Mouse (Mus musculus): ENCODE data around the gene Atad3a.
"Not testable (repeated sequence)": the region's sequence is repeated elsewhere in the genome, so short reads cannot be mapped to it uniquely, and the experiment has no call there.

The Atad3a gene

GRCm38 (mm10) chr4:155760613-155761355, at the start of gene Atad3a:
Atad3a (minus strand) TSS chr4:155761093.
- peak; percentile 85 for DNase-seq (ENCODE audit: low spot score)

- no peak for DNase-seq (ENCODE audit: low spot score)
Observed at GRCm38 (mm10) chr4:155807841-155808240, 46.9 kb upstream of the Atad3a start.

GRCm38 (mm10) chr4:155803340-155804041, 42.6 kb upstream of the Atad3a start:
- peak; percentile 85 for DNase-seq (ENCODE audit: low spot score)

GRCm38 (mm10) chr4:155802741-155803339, 41.9 kb upstream of the Atad3a start, which contains the start of gene Mrpl20:
Mrpl20 (plus strand) TSS chr4:155802878.
- no peak for DNase-seq (ENCODE audit: low spot score)

GRCm38 (mm10) chr4:155802075-155802474, 41.2 kb upstream of the Atad3a start:
- DNase-seq (ENCODE audit: low spot score), result no peak

GRCm38 (mm10) chr4:155793730-155794129, 32.8 kb upstream of the Atad3a start:
- no peak for DNase-seq (ENCODE audit: low spot score)

- DNase-seq (ENCODE audit: low spot score), result no peak
Observed at GRCm38 (mm10) chr4:155791240-155791933, 30.5 kb upstream of the Atad3a start.

GRCm38 (mm10) chr4:155790650-155791161, 29.8 kb upstream of the Atad3a start:
- DNase-seq (ENCODE audit: low spot score), result no peak

- DNase-seq (ENCODE audit: low spot score), result no peak
Observed at GRCm38 (mm10) chr4:155790021-155790489, 29.2 kb upstream of the Atad3a start, which contains the start of gene Ankrd65. Ankrd65 (plus strand) TSS chr4:155790439.

- DNase-seq (ENCODE audit: low spot score), result not testable (repeated sequence)
Observed at GRCm38 (mm10) chr4:155788833-155789232, 27.9 kb upstream of the Atad3a start.

- no peak for DNase-seq (ENCODE audit: low spot score)
Observed at GRCm38 (mm10) chr4:155788300-155788699, 27.4 kb upstream of the Atad3a start.

GRCm38 (mm10) chr4:155785819-155786218, 24.9 kb upstream of the Atad3a start, which contains the start of gene Tmem88b:
Tmem88b (minus strand) TSS chr4:155785874.
- DNase-seq (ENCODE audit: low spot score), result no peak

GRCm38 (mm10) chr4:155785246-155785645, 24.4 kb upstream of the Atad3a start:
- DNase-seq (ENCODE audit: low spot score), result no peak

GRCm38 (mm10) chr4:155784081-155784701, 23.3 kb upstream of the Atad3a start:
- no peak for DNase-seq (ENCODE audit: low spot score)

GRCm38 (mm10) chr4:155783486-155784080, 22.7 kb upstream of the Atad3a start:
- DNase-seq (ENCODE audit: low spot score), result no peak

GRCm38 (mm10) chr4:155780895-155781294, 20.0 kb upstream of the Atad3a start:
- DNase-seq (ENCODE audit: low spot score), result no peak

GRCm38 (mm10) chr4:155779498-155779897, 18.6 kb upstream of the Atad3a start:
- no peak for DNase-seq (ENCODE audit: low spot score)

GRCm38 (mm10) chr4:155777816-155778215, 16.9 kb upstream of the Atad3a start:
- no peak for DNase-seq (ENCODE audit: low spot score)

GRCm38 (mm10) chr4:155776704-155777335, 15.9 kb upstream of the Atad3a start:
- DNase-seq (ENCODE audit: low spot score), result no peak

- DNase-seq (ENCODE audit: low spot score), result no peak
Observed at GRCm38 (mm10) chr4:155775855-155776254, 15.0 kb upstream of the Atad3a start.

Measured in layer of hippocampus, adult 9-10 months (tissue).